Mouse (Mus musculus): ENCODE measurements around the gene Tprg.

Gene Tprg

DNA sequence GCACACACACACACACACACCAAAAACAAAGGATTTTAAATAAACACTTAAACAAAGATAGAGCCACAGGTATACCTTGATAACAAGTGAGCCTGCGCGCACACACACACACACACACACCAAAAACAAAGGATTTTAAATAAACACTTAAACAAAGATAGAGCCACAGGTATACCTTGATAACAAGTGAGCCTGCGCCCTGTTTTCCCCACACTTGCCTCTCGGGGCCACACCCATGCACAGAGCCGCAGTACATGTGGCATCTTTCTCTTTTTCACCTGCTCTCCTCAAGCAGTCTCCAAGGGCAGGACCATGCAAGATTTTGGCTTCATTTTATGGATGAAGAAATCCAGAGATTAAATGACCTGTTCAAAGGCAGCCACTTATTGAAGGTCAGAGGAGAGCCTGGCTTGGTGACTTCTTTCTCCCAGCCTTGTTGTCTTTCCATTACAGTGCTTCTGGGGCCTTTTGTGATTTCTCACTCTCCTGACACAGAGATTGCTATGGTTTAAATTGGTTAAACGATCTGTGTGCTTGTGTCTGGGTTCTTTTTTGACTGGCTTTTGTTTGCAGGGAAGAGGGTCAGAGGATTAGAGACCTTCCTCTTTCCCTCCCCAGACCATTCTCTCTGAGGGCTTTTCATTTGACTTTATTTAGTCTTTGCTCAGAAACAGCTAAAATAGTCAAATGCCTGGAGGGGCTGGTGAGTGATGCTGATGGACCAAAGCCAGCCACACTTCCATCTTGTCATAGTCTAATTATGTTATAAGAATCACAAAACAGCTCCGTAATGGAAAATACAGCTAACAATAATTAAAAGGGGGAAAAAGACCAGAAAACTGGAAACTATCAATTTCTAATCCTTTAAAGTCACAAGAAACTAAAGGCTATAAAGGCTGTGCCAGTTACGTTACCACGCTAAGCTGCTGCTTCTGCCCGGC lies 46.9 kb downstream of the Tprg start:
- no peak for DNase-seq (ENCODE audit: low spot score)

DNA sequence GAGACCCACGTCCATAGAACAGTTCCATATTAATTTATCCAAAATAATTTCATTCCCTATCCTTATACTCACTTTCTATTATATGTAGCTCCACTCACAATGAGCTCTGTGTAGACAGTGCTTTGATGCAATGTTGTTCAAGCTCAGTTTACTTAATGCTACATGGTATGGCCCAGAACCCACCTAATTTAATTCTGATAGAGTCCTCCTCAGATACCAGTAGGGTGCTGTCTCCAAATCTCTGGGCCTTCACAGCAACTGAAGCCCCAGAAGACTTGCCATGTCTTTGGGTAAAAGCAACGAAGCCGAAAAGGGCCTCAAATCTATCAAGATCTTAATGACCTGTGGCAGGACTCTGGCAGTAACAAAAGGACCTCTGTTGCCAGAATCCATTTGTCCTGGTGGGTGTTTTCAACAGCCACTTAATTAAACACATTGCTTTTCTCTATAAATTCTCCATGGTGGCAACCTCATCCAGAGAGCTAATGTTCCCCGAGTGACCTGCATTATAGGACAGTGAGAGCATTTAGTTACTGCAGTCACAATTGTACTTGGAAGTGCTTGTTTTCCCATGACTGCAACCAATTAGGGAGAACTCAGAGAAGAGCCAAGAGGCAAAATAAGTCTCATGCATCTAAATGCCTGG lies 48.6 kb downstream of the Tprg start:
- no peak for DNase-seq (ENCODE audit: low spot score)

DNA sequence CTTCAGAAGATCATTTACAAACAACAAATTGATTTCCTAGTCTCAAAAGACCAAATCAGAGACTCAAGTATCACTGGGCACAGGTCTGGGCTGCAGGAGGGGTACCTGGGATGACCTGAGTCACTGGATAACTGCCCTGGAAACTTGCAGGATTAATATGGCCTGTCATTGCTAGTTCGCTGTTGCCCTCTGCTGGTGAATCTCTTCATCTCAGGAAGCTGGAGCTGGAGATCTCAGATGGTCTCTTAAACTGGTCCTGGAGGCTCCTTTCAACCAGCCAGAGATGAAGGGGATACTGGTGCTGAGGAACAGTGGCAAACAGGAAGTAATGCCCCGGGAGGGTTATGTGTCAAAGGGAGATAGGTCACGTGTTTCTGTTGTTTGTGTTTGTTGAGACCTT lies 63.0 kb downstream of the Tprg start:
- DNase-seq (ENCODE audit: low spot score): peak; percentile 3

DNA sequence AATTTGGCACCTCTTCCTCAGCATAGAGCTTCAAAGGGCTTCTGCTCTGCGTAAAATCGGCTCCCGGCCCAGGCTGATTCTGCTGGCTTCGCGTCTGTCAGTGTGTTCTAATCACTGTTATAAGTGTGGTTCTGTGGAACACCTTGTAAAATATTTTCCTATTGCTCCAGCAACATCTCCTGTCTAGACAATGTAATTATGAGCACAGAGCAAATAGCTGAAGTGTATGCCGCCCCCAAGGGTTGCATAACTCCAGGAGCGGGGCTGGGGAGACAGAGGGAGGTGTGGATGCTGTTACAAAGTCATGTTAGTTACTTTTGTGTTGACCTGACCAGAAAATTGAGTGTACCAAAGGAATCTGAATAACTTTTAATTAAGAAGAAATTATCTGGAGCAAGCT lies 81.2 kb downstream of the Tprg start:
- DNase-seq (ENCODE audit: low spot score): no peak

DNA sequence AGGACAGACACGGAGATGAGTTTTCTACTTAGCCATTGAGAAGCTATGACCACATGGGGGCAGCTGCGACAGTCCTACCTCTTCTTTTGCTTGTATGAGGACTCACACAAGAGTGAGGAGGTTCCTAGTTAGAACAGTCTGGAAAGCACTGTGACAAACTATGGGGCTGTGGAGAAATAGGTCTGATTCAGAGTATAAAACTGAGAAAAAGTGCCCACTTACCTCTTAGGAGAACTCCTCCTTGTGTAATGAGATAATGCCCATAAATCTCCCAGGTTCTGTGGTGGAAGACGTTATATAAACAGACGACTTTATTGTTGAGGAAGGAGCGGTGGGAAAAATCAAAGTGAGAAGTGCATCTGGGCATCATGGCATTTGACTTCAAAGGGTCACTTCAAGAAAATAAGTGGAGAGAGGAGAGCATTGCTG lies 83.4 kb downstream of the Tprg start:
- DNase-seq (ENCODE audit: low spot score): no peak

DNA sequence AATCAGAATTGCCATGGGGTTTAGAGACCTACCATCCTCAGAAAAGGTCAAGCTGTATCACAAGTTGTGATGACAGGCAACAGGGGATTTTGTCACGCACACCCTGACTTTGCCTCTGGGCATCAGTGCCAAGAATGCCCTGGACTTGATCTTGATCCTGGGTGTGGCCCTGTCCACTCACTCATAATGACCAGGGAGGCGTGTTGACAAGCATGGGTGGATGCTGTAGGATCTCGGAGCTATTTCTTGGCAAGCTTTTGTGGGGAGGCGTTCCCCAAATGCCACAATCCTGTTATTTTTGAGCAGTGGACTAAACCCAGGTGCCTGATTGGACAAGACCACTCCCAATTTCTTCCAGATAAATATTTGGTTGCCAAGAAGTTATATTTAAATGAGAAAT lies 87.5 kb downstream of the Tprg start:
- no peak for DNase-seq (ENCODE audit: low spot score)

DNA sequence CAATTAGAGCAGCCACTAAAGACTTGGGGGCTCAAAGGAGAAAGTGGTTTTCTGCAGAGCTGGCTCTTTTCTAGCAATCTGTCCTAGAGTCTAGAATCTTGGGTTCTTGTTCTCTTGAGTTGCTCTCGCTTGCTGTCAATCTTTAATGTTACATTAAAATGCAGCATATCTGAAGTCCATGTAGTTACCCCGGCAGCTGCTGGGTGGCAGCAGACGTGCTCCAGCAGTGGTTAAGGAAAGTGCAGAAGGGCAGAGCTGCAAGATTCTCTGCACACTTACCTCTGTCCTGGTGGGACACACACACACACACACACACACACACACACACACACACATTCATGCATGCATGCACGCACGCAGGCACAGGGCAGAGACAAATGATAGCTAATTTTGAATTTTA lies 88.2 kb downstream of the Tprg start:
- DNase-seq (ENCODE audit: low spot score): no peak

DNA sequence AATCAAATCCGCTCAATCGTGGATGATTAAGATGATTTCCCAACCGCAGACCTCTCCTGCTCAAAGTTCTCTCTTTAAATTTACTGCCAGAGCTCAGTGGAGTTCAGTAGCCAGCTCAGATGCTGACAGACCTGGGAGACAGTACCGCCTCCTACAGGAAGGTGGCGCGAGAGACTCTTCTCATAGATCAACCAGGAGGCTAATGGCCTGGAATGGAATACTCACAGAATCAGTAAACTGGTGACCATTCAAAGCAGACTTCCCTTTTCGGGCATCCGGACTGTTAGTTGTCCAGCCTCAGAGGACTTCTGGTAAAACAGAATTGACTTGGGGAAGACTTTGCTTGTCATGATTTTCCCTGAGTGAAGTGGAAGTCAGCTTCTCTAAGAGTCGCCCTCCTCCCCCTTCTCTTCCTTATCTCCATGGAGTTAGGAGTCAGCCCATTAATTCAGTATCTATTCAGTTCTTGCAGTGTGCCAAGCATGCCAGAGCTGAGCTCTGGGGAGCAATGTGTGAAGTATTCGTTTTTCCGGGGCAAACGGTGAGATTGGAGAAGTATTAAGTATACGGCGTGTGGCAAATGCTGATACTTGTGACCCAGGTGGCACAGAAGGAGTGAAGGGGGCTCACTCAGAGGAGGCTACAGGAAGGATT lies 90.2 kb downstream of the Tprg start:
- DNase-seq (ENCODE audit: low spot score): peak; percentile 3

DNA sequence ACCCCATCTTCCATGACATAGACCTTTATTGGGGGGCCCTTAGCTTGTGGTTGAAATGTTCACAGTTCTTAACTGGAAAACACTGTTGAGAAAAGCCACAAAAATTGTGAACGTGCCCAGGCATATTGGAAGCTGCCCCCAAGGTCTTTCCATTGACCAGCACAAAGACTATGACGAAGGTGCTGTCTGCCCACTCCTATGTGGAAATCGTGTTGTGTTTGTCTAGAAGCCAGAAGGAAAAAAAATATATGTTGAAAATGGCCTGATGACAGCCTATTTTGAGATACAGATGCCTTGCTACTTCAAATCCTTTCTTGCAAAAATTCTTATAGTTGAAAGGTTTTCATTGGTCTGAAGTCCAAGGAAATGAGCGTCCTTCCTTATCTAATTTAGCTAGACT lies 91.1 kb downstream of the Tprg start:
- no peak for DNase-seq (ENCODE audit: low spot score)

DNA sequence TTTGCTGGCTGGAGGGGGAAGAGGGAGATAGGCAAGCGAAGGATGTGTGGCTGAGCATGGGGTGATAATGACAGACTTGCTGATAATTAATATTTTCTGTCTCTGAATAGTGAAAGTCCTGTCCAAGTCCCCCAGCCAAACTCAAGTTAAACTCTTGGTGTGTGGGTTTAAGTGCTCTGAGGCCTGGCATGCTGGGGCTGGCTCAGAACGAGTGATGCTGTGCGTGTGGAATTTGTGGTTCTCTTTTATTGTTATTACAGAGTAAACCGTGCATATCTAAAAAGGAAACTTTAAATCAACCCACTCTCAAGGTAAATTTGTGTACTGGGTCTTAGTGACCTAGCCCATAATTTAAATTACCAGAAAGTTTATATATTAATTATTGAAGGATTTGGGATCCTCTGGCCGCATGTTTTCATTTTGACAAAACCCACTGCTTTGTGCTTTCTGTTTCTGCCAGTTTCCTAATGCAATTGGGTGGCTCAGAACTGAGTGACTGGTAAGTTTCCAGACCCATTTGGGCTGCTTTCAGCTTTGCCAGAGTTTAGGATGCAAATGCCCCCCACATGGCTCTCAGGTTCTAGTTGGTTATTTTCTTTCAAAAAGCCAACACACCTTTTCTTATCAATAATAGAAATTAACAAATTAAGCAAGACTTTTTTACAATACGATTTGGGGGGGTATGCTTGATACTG lies 99.0 kb downstream of the Tprg start:
- no peak for DNase-seq (ENCODE audit: low spot score)

DNA sequence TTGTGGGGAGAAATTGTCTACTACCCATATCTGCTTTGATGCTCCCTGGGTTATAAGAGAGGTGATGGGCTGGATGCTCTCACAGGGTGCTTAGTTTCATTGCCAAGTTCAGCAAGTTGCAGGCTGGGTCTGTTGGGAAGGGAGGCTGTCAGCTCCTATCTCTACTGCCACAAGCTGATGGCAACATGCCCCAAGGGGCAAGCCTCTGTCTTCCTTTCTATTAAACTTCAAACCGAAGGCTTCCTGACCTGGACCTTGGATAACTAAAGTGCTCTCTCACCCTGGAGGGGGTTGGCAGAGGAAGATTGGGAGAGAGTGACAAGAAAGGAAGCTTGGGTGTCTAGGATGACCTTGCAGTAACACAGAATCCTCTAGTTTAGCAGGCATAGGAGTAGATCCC lies 108.1 kb downstream of the Tprg start:
- DNase-seq (ENCODE audit: low spot score): no peak

DNA sequence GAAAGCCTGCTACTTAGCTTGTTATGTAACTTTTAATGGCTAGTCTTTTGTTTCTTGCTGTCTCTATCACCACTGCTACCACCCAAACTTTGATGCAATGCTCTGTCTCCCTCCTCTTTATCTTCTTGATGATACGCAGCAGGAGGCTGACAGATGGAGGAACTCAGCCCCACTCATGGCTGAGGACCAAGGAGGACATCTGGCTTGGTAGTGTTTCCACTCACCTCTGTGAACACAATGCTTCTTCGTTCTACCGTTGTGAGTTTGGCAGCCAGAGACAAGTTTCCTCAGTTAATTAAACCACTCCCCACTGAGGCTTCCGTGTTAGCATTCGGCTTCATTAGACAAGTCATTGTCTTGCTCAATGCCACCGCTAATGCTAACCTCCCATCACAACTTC lies 117.5 kb downstream of the Tprg start:
- DNase-seq (ENCODE audit: low spot score): no peak

DNA sequence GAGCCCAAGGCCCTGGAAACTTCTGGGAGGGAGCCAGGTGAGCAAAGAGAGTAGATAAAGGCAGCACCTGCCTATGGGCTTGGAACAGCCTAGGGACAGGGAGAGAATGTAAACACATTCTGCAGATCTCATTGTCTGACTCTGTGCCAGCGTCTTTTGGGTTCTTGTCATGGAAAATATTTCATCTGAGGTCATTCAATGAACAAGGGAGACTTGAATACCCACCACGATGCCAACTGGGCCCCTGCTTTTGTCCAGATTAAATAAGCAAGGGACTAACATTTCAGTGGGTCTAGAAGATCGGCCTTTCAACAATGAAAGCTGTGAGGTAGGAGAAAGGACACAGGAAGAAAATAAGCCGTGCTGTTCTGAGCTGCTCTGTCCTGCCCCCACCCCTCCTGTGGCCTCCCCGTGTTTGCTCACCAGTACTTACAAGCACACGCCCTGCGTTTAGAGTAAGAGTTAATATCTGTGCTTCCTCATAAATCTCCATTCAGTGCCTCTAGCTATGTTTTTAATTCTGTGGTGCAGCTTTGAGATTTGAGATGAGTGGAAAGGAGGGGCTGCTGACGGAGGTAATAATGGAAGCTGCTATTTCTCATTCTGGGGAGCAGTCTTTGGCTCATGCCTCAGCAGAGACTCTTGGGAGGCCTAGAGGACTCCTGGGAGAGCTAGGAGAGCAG lies 120.7 kb downstream of the Tprg start:
- no peak for DNase-seq (ENCODE audit: low spot score)

DNA sequence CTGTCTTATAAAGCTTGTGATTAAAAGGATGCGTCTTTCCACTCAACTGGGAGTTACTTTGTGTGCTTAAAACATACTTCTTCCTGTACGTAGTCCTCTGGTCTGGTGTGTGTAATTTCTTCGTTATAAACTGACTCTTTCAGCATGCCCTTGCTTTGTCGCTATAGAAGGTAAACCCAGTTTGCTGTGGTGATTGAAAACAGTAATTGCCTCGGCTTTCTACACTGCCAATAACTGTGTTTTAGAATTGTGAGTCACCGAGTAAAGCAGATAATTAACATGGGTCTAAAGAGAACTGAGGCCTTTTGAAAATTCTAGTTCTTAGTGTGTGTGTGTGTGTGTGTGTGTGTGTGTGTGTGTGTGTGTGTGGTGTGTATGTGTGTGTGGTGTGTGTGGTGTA lies 121.4 kb downstream of the Tprg start:
- no peak for DNase-seq (ENCODE audit: low spot score)

DNA sequence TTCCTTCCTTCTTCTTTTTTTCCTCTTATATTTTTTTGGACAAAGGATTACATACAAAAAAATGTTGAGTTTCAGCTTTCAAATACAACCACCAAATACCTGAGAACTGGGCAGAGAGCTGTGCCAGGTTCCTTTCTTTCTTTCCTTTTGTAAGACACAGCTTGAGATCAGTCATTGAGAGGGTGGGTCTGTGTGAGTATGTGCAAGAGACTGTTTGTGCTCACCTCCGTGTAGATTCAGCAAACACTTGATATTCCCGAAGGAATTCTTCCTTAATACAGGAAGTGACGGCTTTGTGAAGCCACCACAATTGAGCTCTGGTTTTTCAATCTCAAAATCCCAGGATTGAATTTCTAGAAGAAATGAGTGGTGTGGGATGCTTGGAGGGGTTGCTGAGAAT lies 124.7 kb downstream of the Tprg start:
- no peak for DNase-seq (ENCODE audit: low spot score)

DNA sequence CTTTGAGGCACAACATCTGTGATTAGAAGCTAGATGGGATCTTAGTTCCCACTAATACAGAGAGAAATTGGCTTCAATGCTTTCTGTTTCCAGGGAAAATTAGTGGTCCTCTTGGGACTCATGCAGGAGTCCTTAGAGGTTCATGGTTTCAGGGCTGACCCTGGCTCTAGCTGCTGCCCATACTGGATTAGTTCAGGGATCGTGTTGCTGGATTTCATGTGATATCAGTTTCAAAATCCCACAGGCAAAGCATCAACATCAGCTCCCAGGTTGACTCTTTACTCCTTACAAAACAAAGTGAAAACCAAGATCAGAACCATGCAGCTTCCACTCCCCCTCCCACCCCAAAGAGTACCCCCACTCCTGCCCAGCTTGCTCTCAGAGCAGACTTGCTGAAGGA lies 127.3 kb downstream of the Tprg start:
- DNase-seq (ENCODE audit: low spot score): no peak

DNA sequence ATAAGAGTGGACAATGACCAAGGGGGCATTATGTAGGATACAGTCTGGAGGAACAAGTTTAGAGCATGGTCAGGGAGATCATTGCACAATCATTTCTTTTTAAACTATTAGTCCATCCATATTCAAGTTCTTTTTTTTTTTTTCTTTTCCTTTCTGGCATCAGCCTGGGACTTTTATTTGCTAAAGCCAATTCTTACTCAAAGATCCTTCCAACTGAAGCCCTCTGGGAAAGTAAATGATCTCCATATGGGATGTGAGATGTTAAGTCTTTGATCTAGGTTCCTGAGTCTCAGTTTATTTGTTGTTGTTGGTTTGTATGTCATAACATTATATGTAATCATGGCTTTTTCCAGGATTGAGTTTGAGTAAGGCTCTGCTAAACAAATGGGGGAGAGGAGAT lies 128.6 kb downstream of the Tprg start:
- DNase-seq (ENCODE audit: low spot score): no peak

DNA sequence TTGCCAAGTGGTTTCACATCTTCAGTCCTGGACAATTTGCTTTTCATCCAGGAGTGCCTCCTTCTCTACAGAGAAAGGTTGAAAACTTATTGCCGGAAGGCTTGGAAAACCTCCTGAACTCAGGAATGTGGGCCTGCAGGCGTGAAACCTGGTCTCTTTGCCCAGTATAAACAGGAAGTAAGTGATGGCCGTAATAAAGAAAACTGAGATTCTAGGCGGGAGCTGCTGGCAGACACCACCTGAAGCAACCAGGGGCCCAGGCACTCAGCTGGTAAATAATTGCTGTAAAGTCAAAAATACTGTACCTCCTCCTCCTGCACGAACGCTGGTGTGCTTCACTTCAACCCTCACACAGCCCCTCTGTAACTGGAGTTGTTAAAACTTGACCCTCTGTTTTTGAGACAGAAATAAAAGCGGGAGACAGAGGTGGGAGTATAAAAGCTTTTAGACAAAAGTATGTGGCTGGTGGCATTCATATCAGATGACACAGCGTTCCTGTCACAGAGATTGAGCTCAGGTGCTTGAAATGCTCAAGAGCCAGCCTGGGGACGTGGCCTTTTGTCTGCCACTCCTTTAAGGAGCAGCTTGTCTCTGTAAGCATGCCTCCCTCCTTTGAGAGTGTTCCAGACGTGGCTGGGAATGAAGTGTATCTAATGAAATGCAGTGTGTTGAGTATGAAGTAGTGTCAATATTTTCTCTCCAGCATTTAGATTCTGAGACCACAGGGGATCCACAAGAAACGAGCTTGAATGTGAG lies 131.4 kb downstream of the Tprg start:
- DNase-seq (ENCODE audit: low spot score): no peak

DNA sequence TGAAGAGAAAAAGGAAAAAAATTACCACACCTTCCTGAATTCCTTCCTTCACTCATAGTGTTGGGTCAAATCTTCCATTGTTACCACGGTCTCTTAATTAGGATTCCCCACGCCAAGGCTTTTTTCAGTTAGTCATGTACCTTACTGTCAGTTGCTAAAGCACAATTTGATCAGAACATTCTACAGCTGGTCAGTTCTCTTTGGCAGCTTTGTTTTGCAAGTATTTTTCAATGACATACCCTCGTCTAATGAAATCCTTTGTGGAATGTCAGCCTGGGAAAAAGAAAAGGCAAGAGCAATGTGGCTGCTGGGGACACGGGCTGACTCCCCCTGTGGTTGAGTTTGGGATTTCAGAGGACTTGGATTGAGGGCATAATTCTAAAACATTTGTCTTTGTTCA lies 136.4 kb downstream of the Tprg start:
- no peak for DNase-seq (ENCODE audit: low spot score)

DNA sequence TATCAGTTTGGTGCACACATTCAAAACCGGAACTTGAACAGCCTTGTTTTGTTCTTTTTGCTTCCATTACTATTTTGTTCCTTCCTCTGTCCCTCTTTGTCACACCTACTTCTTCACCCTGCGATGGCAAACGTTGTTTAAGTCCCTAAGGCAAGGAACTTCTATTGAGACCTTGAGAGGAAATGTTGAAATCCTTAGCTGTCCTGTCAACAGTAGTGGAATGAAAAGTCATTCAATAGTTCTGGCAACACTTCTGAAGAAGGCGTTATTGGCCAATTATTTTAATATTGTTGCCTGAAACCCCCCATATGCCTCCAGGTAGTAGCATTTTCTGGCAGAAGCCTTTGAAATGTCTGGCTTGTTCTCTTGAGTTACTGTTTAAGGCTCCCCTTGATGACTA lies 137.4 kb downstream of the Tprg start:
- DNase-seq (ENCODE audit: low spot score): no peak

DNA sequence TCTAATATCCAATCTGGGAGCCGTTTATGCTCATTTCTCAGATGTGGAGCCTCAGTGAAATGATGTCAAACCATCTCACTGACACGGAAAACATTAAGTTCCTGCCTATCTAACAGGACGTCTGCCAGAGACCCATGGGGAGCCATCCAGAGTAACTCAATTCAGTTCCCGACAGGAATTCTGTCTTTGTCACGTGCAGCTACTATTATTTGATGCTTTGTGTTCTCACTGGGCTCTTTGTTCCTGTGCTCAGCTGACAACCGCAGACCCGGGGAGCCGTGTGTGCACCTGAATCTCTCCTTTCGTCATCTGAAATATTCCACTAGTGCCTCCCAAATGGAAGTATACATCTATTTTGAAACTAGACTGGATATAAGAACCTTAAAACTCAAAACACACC lies 138.3 kb downstream of the Tprg start:
- DNase-seq (ENCODE audit: low spot score): no peak

Measured in spleen, adult 12 weeks (tissue).